Mouse (Mus musculus) layer of hippocampus, adult 9-10 months (tissue): ENCODE data around the gene Lama2.
A peak's percentile ranks its signal among the peaks of the same experiment; 100 is the strongest.

ENCODE experiments used
- DNase-seq: peaks from one replicate; pipeline ENCODE4 v3.0.0; 2022; ENCODE audit warnings: low spot score

The Lama2 gene

DNA sequence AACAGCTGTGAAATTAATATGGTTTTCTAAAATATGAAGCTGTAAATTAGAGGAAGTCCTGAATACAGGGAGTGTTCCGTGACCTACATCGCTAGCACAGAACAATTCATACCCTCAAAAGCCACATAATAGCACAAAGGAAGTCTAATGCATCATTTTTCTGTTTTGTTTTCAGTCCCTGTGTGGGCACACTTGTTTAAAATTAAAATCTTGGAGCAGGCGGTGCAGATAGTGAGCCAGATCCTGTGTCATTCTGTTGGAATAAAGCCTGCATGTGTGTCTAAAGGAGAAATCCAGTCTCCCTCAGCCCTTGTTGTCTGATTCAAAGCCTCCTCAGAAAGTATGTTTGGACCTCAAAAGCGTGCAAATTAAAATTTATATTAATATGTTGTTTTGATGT lies 234.9 kb downstream of the Lama2 start:
- peak; percentile 67 for DNase-seq

DNA sequence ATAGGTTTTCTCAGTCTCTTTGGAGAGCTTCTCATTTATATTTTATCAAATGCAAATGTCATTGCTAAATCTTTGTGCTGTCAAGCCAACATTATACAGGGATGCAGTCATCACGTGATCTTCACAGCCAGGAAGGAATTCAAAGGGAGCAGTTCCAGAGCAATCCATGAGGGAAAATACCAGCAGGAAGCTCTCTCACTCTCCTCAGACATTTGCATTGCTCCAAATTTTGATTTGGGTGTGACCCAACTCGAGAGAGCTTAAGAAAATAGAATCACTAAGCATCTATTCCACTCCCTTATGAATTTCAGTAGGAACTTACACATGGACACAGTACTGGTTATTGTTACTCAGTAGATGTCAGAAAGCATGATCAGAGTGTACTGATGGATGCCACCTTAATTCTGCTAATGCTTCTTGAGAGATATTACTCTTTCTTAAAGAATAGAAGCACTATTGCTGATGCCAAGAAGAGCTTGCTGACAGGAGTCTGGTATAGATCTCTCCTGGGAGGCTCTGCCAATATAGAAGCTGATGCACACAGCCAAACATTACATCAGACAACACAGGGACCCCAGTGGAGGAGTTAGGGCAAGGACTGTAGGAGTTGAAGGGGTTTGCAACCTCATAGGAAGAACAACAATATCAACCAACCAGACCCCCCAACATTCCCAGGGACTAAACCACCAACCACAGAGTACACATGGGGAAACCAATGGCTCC lies 236.5 kb downstream of the Lama2 start:
- no peak for DNase-seq

DNA sequence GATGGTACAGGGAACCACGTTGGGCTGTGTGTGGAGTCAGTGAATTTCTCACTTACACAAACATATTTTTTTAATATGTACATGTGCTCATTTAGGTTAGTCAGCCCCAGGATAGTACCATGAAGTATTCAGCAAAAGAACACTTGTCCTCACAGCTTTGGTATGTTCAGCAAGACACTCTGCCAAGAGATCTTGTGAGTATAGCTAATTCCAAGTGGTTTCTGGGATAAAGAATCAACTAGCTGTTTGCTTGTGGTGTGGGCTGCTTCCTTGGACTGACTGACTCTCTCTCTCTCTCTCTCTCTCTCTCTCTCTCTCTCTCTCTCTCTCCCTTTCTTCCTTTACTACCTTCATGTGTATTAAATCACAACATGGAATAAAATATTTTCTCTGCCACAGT lies 241.3 kb downstream of the Lama2 start:
- no peak for DNase-seq

DNA sequence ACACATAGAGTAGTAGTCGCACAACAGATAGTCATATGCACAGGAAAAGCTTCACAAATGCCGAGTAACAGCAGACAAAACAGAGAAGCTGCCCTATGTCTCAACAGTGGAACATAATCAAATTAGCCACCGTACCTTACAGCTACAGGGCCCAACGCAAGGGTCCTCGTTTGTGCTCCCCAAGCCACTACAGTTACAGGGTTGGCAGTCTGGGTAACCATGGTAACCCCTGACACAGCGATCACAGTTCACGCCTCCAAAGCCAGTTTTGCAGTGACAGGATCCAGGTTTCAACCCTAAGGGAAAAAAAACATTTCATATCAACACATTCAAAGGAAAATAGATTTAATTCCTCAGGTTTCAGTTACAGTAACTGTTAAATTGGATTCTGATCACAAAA lies 275.3 kb downstream of the Lama2 start:
- no peak for DNase-seq

DNA sequence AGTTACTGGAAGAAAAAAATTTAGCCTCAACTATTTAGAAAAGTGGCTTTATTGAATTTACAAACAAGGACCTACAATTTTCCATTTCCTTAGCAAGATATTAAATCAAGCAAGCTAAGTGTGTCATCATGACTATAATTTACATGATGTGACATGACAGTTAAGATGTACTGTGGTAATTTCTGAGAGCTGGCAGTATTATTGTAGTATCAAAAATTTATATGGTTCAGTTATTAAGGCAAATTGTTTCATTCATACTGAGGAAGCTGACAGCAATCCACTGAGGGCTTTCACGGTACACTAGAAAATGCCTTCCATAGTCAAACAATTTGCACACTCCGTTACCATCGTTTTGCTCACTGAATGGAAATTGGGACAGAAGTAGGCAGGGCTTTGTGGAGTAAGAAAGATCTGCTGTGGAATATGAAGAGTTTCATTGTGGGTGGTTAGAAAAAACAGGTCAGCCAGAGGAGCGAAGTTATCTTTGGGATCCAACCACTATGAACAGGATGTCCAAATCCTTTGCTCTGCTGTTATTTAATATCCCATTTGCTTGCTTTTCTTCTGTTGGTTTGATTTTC lies 297.1 kb downstream of the Lama2 start:
- no peak for DNase-seq

DNA sequence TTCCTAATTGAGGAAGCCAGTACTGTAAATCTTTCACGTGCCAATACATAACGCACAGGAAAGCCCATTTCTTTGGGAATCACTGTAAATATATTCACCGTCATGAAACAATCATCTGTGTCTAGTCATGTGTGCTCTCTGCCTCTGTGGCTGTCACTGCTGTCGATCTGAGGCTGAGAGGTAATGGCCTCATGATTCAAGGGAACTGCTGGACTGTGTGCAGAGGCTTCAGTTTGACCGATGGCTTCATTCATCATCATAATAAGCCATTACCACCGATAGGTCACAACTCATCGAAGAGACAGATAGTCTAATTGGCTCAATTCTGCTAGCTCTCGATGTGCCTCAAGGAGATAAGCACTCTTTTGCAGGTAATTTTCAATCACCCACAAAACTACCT lies 312.1 kb downstream of the Lama2 start:
- DNase-seq, result no peak

DNA sequence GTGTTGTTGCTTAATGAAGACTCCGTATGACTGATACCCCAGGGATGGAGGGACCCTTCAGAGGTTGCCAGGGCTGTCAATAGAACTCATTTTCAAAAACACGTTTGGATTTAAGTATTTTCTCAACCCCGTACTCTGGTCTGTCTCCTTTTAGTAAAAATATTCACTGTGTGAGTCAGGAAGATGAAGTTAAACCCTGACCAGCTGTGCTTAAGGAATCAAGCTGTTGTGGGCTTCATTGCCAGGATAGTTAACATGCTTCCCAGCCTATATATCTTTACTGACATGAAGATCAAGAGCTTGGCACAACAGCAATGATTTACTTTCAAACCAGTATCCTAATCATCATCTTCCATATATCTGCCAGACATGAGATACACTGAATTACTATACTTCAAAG lies 314.3 kb downstream of the Lama2 start:
- DNase-seq, result no peak

DNA sequence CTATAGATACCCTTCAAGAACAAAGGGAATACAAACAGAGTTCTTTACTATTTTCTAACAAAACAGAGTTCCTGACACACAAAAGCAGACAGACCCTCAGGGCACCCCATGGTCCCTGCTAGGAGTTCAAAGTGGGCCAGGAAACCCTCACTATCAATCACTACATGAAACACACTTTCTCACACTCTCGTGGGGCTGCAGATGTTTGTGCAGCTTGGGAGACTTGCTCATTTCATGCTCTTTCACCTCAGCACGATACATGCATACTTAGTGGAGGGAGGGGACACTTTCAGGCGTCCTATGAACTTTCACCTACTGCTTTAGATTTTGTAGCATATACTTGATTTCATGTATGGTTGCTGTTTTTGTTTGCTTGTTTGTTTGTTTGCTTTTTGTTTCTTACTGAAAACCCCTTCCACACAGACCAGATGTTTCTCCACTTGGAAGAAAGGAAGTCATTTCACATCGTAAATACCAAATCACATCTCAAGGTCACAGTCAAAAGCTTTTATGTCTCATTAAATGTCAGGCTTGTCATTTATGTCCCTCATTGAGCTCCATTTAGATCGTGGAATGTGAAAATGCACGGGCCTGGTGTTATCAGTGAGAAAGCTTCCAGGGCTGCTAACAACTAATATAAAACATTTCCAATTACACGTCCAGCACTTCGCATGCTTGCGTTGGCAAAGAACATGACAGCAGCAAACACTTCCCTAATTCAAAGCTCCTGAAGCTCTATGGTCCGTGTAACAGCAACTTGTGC lies 334.3 kb downstream of the Lama2 start:
- no peak for DNase-seq

DNA sequence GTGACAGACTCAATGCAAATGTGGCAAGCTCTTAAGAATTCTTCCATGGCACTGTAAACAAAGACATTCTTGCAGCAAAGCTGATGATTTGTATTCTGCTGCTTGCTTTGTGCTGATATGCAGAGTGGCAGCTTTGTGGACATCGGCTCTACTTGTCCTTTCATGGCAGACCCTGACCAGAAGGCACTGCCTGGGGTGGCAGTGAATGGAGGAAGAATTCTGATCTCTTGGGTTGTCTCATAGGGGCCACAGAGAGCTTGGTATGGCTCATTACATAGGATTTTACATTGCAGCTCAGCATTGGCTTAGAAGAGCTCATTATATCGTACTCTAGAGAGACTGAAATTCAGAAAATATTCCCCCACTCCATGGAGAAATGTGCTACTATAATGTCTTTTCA lies 352.1 kb downstream of the Lama2 start:
- no peak for DNase-seq

DNA sequence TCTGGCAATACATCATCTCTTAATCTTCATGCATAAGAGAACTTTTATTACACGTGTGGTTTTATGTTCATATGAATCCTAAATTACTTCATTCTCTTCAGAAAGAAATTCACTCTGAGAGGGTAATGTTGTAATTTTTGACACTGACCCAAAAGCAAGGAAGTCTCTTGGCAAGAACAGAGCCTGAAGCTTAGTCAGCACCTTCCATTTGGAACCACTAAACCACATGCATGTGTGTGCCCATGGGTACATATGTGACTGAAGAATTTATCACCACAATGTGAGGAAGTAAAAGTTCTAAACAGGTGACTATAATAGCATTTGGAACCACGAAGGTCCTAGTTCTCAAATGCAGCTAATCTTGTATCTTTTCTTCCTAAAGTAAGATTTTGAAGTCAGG lies 353.7 kb downstream of the Lama2 start:
- no peak for DNase-seq

DNA sequence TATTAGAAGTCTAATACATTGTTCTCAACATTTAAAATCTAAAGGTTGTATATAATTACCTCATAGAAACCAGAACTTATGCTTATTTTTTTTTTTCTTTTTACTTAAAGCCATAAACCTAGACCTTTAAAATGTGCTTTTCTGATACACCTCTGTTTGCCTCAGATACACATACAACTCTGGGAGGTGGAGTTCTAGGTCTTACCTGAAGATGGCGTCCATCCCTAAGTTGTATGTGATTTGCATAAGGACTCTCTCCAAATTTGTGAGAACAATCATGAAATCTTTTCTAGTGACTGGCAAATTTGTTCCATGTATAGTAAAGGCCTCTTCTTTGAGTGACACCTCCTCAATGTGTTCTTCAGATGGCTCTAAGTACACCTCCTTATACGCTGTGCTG lies 354.8 kb downstream of the Lama2 start:
- DNase-seq, result no peak

DNA sequence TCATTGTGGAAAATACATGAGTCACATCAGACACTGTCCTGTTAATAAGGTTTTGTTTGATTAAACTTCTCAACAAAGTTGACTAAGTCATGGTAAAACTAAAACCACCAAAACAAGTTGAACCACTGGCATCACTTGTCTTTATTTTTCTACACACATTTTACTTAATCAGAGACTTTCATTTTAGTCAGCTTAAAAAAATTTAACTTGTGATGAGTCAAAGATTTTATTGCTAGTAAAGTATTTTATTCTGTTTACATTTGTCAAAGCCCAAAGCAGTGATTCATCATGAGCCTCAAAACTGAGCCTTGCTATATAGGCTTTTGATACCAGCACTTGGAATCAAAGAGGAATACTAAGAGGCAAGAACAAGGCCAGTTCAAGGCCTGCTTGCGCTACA lies 369.8 kb downstream of the Lama2 start:
- no peak for DNase-seq

DNA sequence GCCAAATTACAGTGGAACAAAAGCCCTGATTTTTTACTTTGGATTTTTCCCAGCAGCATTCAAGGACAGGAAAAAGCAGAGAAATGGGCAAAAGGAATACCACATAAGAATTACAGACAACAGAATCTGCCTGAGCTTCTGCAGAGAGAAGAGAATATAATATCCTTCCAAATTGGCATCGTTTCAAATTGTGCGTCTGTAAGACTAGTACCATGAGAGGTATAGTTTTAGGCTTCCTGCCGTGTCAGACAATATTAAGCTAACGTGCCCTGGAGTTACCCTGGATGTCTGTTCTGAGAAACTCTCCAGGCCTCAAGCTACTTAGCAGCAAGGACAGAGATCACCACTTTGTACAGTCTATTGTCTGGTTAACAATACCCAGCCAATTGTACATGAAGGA lies 384.8 kb downstream of the Lama2 start:
- no peak for DNase-seq

DNA sequence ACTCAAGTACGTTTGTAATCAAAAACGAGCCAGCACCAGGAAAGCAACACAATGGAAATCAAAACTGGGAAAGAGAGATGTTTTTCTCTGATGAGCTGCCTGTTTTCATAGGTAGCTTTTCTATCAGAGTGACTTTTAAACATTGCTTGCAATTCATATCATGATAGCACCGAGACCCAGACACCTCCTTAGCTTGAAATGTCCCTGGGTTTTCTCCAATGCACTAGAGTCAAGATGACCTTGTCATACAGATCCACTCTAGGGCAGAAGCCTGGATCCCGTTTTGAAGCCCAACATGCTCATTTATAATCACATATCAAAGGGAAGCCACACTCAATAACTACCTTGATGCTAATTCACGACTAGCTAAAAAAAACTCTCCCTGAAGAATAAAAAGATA lies 386.0 kb downstream of the Lama2 start:
- DNase-seq, result no peak

DNA sequence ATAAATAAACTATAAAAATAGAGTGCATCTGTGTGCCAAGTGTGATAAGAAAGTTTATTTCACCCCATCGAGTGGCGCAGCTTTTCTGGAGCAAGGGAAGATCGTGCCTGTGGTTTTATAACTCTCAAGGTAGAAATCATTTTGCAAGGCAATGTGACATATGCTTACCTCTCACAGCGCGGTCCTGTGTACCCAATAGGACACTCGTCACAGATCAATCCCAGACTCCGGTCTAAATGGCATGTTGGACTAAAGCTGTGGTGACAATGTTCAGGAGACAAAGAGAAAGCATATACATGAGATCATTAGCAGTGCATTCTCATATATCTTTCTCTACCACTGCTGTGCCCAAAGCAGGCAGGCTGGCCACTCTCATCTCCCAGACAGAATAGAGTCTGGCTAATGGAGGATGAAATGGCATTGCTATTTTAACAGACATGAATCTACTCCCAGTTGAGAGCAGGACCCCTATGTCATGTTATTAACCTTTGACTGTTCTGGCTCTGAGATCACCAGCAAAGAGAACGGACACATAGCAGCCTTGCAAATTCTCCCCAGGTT lies 395.7 kb downstream of the Lama2 start:
- no peak for DNase-seq

DNA sequence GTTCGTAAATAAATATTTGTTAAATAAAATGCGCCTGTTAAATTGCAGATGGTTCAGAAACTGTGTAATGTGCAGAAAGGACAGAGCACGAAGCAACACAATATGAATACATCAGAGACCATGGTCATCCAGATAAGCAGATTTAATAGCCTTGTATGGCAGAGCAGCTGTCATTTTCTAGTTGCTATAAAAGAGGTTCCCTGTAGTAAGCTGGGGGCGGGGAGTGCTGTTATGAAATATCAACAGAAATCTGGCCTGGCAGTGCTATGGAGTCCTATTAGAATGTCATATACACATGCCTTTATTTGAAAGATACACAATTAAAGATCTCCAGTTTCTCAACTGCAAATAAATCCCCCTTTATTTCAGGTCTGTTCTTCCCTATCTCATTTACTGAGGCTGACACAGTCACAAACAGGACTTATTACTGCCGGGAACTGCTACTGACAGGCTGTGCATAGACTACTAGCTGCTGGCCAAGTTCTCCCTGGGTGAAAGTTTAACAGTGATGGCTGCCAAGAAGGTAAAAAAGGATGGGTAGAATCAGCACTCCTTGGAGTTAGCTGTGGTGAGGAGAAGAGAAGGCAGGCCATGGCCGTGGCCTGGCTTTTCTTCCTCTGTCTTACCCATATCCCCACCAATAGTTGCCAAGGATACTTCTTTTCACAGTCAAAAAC lies 396.8 kb downstream of the Lama2 start:
- DNase-seq, result peak; percentile 24

DNA sequence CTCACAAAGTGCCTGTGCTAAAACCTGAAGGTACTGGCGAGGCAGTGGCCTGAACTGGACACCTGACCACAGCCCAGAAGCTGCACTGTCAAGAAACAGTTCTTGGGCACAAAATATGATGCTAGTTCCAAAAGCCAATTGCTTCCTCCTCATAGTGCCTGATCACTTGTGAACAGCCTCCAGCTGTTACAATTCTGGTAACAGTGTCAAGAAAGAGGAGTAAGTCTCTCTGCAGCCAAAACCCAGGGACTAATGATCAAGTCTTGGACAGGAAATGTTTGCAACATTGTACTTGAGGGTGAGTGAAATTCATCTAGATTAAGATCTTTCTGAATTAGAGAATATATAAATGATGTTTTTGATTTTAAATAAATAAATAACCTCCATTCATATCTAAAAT lies 399.9 kb downstream of the Lama2 start:
- no peak for DNase-seq

DNA sequence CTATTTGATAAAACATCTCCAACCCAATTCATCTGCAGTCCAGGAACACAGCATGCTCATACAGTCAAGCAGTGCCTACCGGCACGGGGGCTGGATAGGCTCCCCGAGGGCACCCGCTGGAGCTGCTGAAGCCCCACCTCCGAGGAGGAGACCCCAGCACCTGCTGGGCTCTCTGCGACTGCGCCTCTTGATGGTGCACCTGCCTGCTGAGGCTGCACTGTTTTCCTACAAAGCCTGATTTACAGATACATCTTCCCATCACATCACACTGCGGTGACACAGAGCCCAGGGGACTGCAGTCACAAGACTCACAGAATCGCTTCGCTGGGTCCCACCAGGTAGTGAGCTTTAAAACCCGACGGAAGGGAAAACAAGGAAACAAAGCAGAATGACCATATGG lies 412.2 kb downstream of the Lama2 start:
- no peak for DNase-seq

DNA sequence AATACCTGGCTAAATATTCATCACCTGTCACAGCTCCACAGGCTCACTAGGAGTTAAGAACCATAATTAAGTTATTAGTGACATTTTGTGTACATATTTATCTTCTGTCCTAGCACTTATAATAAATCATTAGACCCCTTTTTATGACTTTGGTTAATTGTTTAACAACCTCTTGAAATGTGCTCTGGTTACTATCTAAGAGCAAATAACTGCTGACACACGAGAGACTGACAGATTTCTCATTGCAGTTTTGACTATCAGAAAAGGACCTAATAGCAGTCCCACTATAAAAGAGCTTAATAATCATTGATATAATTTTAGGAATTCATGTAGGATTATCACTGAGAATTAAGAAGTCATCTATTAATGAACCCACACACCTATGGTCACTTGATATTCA lies 421.1 kb downstream of the Lama2 start:
- no peak for DNase-seq

DNA sequence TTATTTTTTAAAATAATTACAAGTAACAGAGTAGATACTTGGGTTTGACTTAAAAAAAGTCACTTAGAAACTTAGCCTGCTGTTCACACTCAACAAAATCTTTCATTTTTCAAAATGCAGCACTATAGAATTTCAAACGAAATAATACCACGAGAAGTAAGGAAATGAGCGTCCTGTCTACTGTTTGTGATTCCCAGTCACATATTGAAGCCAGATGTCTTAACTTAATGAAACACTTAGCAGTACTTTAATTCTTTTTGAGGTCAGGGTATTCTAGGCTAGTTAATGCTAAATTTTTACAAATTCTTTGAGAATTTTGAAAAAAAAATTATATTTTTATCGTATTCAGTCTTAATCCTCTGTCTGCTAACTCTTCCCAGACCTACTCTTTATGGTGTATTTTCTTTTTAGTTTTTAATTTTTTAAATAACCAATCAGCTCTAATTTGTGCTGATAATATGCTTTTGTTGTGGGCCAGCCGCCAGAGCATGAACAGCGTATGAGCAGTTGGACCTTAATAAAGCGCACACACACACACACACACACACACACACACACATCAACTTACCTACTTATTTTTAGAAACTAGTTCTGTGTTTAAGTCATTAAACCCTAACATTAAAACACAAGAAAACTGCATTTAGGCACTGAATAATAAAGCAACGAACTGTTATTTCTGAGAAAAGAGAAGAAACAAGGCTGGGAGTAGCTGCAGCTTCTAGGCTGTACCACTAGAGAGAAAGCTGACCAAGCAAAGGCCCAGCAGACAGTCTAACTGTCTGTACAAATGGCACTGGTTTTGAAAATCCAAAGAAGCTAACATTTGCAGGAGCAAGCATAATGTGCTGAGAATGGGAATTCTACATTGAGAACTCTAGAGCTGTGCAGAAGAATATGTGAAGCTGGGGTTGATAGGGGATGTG lies 425.3 kb downstream of the Lama2 start:
- DNase-seq, result no peak

DNA sequence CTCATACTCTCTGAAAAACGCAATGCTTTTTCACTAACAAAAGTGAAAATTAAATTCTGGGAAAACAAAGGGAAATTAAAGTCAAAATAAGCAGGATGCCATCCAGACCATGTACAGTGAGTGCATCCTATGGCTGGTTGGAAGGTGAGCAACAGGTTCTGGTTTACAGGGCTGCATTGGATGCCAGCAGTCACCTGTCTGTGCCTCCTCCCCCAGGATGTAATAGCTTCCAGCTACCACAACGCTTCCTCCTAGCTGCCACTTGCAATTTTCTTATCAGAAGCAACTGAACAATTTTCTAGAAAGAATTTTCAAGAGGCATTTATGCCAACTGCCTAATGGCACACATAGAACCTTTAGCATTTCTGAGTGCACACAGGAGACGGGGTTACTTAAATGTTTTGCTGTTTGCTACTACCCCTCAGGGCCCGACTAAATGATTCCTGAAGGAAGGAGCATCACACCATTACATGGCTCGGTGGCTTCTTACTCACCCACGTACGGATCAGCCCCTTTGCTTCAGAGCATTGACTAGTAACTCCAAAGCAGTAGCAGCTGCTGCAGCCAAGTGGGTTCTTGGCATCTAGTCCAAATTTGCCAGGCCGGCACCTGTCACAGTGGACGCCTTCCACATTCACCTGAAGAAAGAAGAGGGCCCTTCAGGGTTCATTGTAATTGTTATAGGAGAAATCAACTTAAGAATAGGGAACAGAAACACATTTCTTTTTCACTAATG lies 430.8 kb downstream of the Lama2 start:
- DNase-seq, result no peak
